Mouse (Mus musculus) hindbrain, postnatal 0 days (tissue): ENCODE results near the gene Cox4i2. TPM values are rescaled to one million over a fixed set of nuclear protein-coding genes. Genes with fewer than 3 reads are reported as not detected.
A peak's percentile ranks its signal among the peaks of the same experiment; 100 is the strongest.

ENCODE experiments used
- ATAC-seq: fragments of 200-750 bp; cut with Nextera tagmentation; 2 replicates; pipeline ENCODE4 v1.8.0; 2017; ENCODE audit warnings: mild to moderate bottlenecking, moderate TSS enrichment, moderate library complexity
- DNase-seq: peaks from one replicate; pipeline ENCODE4 v3.0.0-alpha.2; 2015; ENCODE audit warnings: low spot score
- H3K27ac ChIP-seq: fragments of 300-500 bp; sonication (generic); 2 replicates; pipeline ENCODE4 v1.5.1; 2014; ENCODE audit warnings: mild to moderate bottlenecking
- H3K27me3 ChIP-seq: fragments of 300-500 bp; sonication (generic); 2 replicates; pipeline ENCODE4 v1.6.1; 2014; ENCODE audit warnings: low read length, mixed read lengths; ENCODE audit not compliant: insufficient read depth
- H3K36me3 ChIP-seq: fragments of 300-500 bp; sonication (generic); 2 replicates; pipeline ENCODE4 v1.6.1; 2014; ENCODE audit warnings: low read length, mixed read lengths; ENCODE audit not compliant: insufficient read depth
- H3K4me1 ChIP-seq: fragments of 300-500 bp; sonication (generic); 2 replicates; pipeline ENCODE4 v1.6.1; 2014; ENCODE audit warnings: antibody characterized with exemption, low read length, mixed read lengths; ENCODE audit not compliant: insufficient read depth
- H3K4me2 ChIP-seq: fragments of 300-500 bp; sonication (generic); 2 replicates; pipeline ENCODE4 v1.6.1; 2014; ENCODE audit warnings: low read depth, mild to moderate bottlenecking, low read length, moderate library complexity, mixed read lengths
- H3K4me3 ChIP-seq: fragments of 300-500 bp; sonication (generic); 2 replicates; pipeline ENCODE4 v1.5.1; 2014; ENCODE audit warnings: low read length
- H3K9ac ChIP-seq: fragments of 300-500 bp; sonication (generic); replicated peaks from 2 replicates; pipeline ENCODE4 v1.6.1; 2014; ENCODE audit warnings: mild to moderate bottlenecking, low read length, moderate library complexity, mixed read lengths
- H3K9me3 ChIP-seq: fragments of 300-500 bp; sonication (generic); 2 replicates; pipeline ENCODE4 v1.6.1; 2016; ENCODE audit warnings: low read length, mixed read lengths
- CTCF ChIP-seq: IDR thresholded peaks from 2 replicates; pipeline ENCODE4 v1.5.1; 2016; ENCODE audit warnings: antibody characterized with exemption, control low read depth, low read depth
- WGBS: fragments of 180-500 bp; shearing (Covaris S2); extraction: QIAGEN DNeasy Blood & Tissue Kit; methylation state at CpG from one replicate; pipeline ENCODE4 v1.1.7; 2014; 5-methylcytosine and 5-hydroxymethylcytosine counted together
- polyA plus RNA-seq: library from polyadenylated mRNA; unstranded; fragments of >200 nt; fragmentation: Nextera tagmentation; extraction: Ambion mirVana; gene quantifications from 2 replicates; pipeline ENCODE4 v1.2.1, GENCODE M21; 2015
- total RNA-seq: library from RNA; depleted of rRNA; stranded (reverse); fragments of >200 nt; gene quantifications from 2 replicates; pipeline ENCODE4 v1.2.3, GENCODE M21; 2014

The Cox4i2 gene
- total and polyA plus RNA-seq, 2 experiments from 2014 or later, result 2.1 to 4.8 TPM

DNA sequence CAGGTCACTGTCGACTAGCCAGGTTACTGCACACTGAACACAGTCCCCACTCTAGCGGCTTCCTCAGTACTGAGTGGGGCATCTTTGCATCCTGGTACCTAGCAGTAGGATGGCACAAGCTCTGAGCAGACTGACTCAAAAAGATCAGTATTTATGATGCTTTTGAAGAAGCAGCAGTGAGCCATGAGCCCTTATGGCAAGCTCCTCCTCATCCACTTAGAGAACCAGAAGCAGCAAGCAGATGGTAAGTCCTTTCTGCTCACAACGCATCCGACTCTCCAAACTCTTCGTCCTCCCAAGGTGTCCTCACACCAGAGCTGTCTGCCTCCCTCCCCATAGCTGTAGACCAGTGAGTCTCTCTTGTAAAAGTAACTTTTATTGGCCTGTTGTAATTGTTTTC, 29.3 kb downstream of the Cox4i2 start:
- H3K27ac ChIP-seq, result no peak overlapping the region
- no peaks in the 10 kb centered on the region for H3K27me3 ChIP-seq
- H3K4me3 ChIP-seq, result no peak overlapping the region
- no peaks in the 10 kb centered on the region for H3K9me3 ChIP-seq
- H3K9ac ChIP-seq, result no peak overlapping the region
- no peak overlapping the region for H3K4me2 ChIP-seq
- H3K4me1 ChIP-seq, result peaks cover 9% of the 10 kb centered on the region; the same call in 1 of the 2 replicates
- DNase-seq (no peak), ATAC-seq (no peak)
- no peak for TF ChIP-seq CTCF
- WGBS, result 85% methylated on average over 5 of the region's 5 CpGs
- H3K36me3 ChIP-seq, result peaks cover 12% of the 10 kb centered on the region

GRCm38 (mm10) chr2:152784640-152785039, 30.7 kb downstream of the Cox4i2 start:
- Histone ChIP-seq H3K9me3 (no peaks in the 10 kb centered on the region), H3K4me3 (no peak overlapping the region), H3K27ac (peak overlapping the region; percentile 81), H3K9ac (no peak overlapping the region), H3K4me2 (no peak overlapping the region), H3K27me3 (no peaks in the 10 kb centered on the region), H3K4me1 (peaks cover 9% of the 10 kb centered on the region; the same call in 1 of the 2 replicates), H3K36me3 (peaks cover 12% of the 10 kb centered on the region)
- 94% methylated on average over 8 of the region's 8 CpGs for WGBS
- DNase-seq (no peak), ATAC-seq (no peak)
- TF ChIP-seq CTCF, result no peak

- peak overlapping the region; percentile 81 for H3K27ac ChIP-seq
- peaks cover 4% of the 10 kb centered on the region for H3K36me3 ChIP-seq
- H3K4me2 ChIP-seq, result no peak overlapping the region
- H3K9me3 ChIP-seq, result no peaks in the 10 kb centered on the region
- WGBS, result 54% methylated on average over 18 of the region's 18 CpGs
- peak; percentile 85 for ATAC-seq
- no peaks in the 10 kb centered on the region for H3K27me3 ChIP-seq
- no peak overlapping the region for H3K4me3 ChIP-seq
- TF ChIP-seq CTCF, result no peak
- DNase-seq, result peak; percentile 66
- H3K9ac ChIP-seq, result no peak overlapping the region
- H3K4me1 ChIP-seq, result peaks cover 9% of the 10 kb centered on the region; the same call in 1 of the 2 replicates
Observed at GRCm38 (mm10) chr2:152785446-152786350, 31.7 kb downstream of the Cox4i2 start.

DNA sequence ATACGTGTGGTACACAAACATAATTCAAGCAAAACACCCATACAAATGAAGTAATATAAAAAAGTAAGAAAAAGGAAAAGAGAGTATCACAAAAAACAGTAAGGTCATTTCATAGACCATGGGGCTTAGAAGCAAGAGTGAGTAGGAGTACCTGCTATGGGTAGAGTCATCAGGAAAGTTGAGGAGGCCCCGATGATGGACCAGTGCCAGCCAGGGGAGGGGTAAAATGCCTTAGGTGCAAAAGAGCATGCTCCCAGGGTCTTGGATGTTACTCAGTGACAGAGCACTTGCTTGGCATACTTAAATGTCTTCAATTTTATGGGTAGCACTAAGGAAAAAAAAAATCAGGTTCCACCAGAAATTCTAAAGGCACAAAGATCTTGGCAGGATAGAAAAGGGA, 33.2 kb downstream of the Cox4i2 start:
- ATAC-seq, result no peak
- H3K4me2 ChIP-seq, result no peak overlapping the region

DNA sequence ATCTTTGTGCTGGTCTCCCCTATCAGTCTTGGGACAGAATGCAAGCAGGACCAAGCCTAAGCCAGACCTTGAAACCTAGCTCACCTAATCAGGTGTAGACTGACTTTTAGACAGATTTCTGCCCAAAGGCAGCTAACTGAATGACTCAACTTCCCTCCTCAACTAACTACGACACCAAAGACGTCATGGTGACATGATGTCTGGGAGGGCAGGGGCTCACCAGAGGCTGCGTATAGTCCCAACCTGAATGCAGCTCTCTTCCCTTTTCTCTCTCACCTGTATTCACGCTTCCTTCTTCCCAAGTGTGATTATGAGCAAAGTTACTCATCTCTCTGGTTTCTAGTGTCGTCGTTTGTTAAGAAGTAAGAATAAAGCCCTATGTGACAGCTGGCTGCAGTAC, 33.6 kb downstream of the Cox4i2 start:
- Histone ChIP-seq H3K4me3 (no peak overlapping the region), H3K4me2 (no peak overlapping the region), H3K9me3 (no peaks in the 10 kb centered on the region), H3K4me1 (peaks cover 9% of the 10 kb centered on the region; the same call in 1 of the 2 replicates), H3K9ac (no peak overlapping the region), H3K27me3 (no peaks in the 10 kb centered on the region), H3K27ac (no peak overlapping the region), H3K36me3 (no peaks in the 10 kb centered on the region)
- TF ChIP-seq CTCF, result no peak
- WGBS, result 93% methylated on average over 6 of the region's 6 CpGs
- no peak for DNase-seq
- ATAC-seq, result no peak

More for the DNA sequence above, 33.2 kb downstream of the Cox4i2 start:
- peaks cover 9% of the 10 kb centered on the region; the same call in 1 of the 2 replicates for H3K4me1 ChIP-seq
- no peaks in the 10 kb centered on the region for H3K27me3 ChIP-seq
- no peak overlapping the region for H3K4me3 ChIP-seq
- H3K9ac ChIP-seq, result no peak overlapping the region
- 92% methylated on average over 2 of the region's 2 CpGs for WGBS
- TF ChIP-seq CTCF, result no peak
- no peak for DNase-seq
- no peaks in the 10 kb centered on the region for H3K9me3 ChIP-seq
- H3K36me3 ChIP-seq, result no peaks in the 10 kb centered on the region
- H3K27ac ChIP-seq, result no peak overlapping the region

GRCm38 (mm10) chr2:152788892-152789421, 35.0 kb downstream of the Cox4i2 start:
- no peak overlapping the region for H3K4me3 ChIP-seq
- peak; percentile 32 for DNase-seq
- no peak for TF ChIP-seq CTCF
- no peaks in the 10 kb centered on the region for H3K9me3 ChIP-seq
- H3K27me3 ChIP-seq, result no peaks in the 10 kb centered on the region
- no peak overlapping the region for H3K9ac ChIP-seq
- no peaks in the 10 kb centered on the region for H3K36me3 ChIP-seq
- no peak overlapping the region for H3K4me2 ChIP-seq
- H3K4me1 ChIP-seq, result peaks cover 9% of the 10 kb centered on the region; the same call in 1 of the 2 replicates
- no peak for ATAC-seq
- H3K27ac ChIP-seq, result peak overlapping the region; percentile 64; the same call in 1 of the 2 replicates
- 65% methylated on average over 6 of the region's 6 CpGs for WGBS

DNA sequence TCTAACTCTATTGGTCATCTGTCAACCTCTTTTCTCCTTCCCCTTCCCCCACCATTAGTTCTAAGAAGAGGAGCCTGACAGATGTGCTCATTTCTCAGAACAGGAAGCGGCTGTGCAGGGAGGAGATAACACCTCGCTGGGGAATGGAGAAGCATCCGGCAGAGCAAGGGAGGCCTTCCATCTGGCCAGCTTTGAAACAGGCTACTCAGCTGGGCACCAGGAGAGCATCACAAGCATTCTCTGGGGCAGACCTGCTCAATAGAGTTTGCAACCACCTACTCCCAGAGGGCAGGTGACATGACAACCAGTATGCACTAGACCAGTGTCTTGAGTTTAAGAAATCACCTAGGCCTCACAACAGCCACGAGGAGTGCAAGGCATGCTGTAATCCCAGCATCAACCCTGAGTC, 35.6 kb downstream of the Cox4i2 start:
- 52% methylated on average over 4 of the region's 4 CpGs for WGBS
- H3K36me3 ChIP-seq, result no peaks in the 10 kb centered on the region
- no peak for ATAC-seq
- H3K9ac ChIP-seq, result no peak overlapping the region
- peaks cover 15% of the 10 kb centered on the region for H3K4me1 ChIP-seq
- H3K9me3 ChIP-seq, result no peaks in the 10 kb centered on the region
- no peak overlapping the region for H3K4me2 ChIP-seq
- no peaks in the 10 kb centered on the region for H3K27me3 ChIP-seq
- DNase-seq, result no peak
- TF ChIP-seq CTCF, result no peak
- peak overlapping the region; percentile 64; the same call in 1 of the 2 replicates for H3K27ac ChIP-seq
- H3K4me3 ChIP-seq, result no peak overlapping the region
